Mouse (Mus musculus) spleen, postnatal 4 days (tissue): ENCODE measurements around the gene Il4.
"Not testable (repeated sequence)": the region's sequence is repeated elsewhere in the genome, so short reads cannot be mapped to it uniquely, and the experiment has no call there.

ENCODE experiments used
- DNase-seq, 2 experiments: peaks; one replicate each; pipeline ENCODE4 v3.0.0; 2022; ENCODE audit warnings: low spot score in 2 of 2

Gene Il4

DNA sequence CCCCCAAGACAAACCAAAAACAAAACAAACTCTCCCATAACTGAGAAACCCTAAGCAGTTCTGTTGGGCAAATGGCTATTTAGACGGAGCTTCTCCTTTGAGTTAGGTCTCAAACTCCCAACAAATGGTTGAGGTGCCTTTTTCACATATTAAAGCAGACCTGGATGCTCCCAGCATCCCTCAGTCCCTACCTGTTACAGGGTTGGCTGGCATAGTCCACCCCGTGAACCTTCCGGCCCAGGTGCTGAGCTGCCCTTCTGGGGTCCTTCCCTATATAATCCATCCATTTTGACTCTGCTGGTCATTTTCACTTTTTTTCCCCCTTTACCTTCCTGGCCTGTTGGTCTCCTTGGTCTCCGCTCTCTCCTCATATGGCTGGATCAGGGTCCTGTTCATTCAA lies 51.8 kb downstream of the Il4 start:
- DNase-seq, result no peak

DNA sequence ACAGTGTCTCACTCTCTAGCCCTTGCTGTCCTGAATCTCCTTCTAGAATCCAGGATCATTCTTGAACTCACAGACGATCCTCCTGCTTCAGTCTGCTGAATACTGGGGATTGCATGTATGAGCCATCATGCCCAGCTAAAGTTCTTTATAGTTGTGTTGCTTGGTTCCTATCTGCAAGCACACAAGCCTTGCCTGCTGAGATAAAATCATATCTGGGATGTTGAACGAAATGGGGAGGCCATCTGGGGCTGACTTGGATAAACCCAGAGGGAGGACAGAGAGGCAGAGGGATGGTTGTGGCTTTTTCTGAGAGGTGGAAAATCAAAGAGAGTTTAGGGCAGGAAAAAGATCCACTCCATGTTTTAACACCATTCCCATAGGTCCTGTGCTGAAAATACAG lies 56.5 kb downstream of the Il4 start:
- DNase-seq, result no peak

DNA sequence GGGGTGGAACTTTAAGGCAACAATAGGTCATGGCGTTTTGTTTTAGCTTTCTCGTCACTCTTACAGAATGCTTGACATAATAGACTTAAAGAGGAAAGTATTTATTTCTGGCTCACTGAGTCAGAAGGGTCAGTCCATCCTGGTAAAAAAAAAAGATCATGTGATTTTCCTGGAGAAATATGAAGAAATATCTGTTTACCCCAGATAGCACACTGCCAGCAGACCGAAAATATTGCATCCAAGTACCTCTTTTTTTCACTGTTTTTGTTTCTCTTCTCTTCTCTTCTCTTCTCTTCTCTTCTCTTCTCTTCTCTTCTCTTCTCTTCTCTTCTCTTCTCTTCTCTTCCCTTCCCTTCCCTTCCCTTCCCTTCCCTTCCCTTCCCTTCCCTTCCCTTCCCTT lies 58.5 kb downstream of the Il4 start:
- DNase-seq, result not testable (repeated sequence)

DNA sequence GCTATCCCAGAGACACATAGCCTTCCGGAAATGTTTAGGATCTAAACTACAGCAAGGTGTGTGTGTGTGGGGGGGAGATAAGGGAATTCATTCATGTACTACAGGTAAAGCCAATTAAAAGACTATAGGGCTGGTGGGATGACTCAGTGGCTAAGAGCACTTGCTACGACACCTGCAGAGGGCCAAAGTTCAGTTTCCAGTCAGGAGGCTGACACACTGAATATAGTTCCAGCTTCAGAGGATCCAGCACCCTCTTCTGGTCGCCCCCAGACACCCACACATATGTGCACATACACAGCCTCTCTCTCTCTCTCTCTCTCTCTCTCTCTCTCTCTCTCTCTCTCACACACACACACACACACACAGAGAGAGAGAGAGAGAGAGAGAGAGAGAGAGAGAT lies 60.5 kb downstream of the Il4 start:
- not testable (repeated sequence) for DNase-seq

DNA sequence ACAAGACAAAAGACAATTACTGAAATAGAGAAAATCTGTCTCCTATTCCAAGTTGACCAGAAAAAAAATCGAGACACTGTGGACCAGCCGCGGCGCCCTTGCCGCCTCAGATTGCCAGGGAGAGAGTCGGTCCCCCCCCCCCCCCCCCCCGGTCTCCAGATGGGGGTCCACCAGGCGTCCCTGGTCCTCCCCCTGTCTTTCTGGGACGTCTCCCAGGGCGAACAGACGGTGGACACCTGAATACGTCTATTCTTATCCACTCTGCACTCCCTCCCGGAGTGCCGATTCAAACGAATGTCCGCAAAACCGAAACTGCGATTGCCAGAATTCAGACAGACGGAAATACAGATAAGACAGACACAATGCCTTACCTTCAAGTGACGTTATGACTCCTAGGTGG lies 61.9 kb downstream of the Il4 start:
- DNase-seq, result not testable (repeated sequence)
